Mouse (Mus musculus): ENCODE results near the gene Gkn2.

Gene Gkn2

DNA sequence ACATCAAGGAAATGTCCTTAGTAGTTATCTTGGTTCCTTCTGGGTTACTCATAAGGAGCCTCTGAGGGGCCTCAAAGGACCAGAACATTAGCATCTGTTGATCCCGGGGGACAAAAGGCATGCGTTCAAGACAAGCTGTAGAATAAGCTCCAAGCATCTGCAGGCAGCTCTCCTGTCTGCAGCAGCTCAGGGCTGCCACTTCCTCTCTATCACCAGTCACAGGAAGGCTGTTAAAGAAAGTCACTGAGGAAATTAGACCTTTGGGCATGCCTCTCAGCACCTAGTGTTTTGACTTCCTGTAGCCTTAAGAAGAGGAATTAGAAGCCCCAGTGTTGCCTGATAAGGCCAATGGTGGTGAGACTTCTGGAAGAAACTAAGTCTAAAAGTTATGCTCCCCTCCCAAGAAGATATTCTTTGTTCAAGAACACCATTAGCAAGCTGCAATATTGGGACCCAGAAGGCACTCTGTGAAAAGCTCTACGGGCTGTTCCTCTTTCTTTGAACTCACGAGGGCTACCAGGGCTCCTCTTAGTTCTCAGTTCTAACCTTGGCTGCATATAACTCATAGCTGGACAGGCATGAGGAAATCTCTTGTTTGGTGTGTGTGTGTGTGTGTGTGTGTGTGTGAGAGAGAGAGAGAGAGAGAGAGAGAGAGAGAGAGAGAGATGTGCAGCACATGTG, 26.9 kb downstream of the Gkn2 start:
- no peak for DNase-seq (ENCODE audit: low spot score)

DNA sequence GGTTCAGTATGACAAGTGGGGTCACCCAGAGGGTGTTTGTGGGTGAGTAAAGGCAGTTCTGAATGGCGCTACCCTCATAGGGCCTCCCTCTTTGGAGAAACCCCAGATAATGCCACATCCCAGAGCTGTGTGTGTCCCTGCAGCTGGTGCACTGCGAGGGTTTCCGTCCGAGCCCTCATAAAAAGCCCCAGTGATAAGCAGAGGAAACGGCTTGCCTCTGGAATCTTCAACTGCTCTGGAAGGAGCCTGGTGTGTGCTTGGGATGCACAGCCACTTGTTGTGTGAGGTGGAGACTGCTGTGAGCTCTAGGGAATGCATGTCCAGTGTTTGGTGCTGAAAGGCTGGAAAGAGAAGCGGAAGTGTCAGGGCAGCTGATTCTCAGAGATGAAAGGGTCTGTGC, 28.3 kb downstream of the Gkn2 start:
- DNase-seq (ENCODE audit: low spot score) = no peak

DNA sequence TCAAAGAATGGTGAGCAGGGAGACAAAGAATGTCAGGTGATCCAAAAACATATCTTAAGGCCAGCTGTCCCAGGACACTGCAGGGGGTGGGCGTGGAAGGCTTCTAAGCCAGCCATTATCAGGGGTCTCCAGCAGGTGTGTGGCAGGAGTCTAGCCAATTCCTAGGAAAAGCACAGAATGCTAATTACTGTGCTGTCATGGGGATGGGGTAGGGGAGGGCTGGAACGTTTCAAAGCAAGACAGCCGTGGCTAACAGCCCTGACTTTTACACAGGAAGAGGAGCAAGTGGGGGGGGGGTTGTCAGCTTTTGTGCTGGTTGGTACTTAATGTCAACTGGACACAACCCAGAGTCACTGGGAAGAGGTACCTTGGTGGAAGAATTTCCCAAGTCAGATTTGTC, 38.9 kb downstream of the Gkn2 start:
- no peak for DNase-seq (ENCODE audit: low spot score)

GRCm38 (mm10) chr6:87422304-87422703, 49.1 kb downstream of the Gkn2 start:
- no peak for DNase-seq (ENCODE audit: low spot score)

DNA sequence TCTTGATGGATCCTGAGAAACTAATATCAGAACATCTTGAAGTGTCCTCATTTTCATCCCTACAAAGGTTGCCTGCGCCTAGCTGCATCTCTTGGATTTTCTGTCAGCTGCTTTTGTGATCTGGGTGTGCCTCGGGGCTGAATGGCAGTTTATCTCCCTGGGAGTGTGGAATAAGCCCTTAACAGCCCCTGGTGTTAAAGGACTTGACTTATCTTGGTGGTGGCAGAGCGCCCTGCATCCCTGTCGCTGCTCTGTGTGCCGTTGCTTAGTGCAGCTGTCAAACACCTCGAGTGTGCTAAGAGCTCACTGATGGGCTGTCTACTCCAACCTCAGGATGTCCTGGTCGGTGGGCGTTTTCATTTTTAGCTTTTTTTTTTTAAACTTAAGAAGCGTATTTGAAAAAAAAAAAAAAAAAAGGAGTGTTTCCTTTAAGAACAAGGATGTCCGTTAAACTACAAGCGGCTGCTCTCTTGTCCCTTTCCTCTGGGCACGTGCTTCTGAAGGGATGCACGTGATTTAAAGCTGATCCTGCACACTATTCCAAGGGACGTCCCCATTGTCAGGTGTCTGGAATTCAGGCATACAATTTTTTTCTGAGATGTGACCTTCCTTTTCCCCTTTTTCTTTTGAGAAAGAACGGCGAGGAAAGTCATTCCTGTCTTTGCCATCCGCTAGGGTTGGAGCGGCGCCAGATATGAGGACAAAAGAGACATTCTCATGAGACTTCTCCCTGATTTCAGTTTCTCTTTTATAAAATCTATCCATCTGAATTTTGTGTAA, 51.1 kb downstream of the Gkn2 start:
- DNase-seq (ENCODE audit: low spot score) = no peak

- DNase-seq (ENCODE audit: low spot score) = no peak
These were observed 53.8 kb downstream of the Gkn2 start for GRCm38 (mm10) chr6:87426954-87427353.

GRCm38 (mm10) chr6:87427616-87428015, 54.5 kb downstream of the Gkn2 start:
- DNase-seq (ENCODE audit: low spot score) = no peak

DNA sequence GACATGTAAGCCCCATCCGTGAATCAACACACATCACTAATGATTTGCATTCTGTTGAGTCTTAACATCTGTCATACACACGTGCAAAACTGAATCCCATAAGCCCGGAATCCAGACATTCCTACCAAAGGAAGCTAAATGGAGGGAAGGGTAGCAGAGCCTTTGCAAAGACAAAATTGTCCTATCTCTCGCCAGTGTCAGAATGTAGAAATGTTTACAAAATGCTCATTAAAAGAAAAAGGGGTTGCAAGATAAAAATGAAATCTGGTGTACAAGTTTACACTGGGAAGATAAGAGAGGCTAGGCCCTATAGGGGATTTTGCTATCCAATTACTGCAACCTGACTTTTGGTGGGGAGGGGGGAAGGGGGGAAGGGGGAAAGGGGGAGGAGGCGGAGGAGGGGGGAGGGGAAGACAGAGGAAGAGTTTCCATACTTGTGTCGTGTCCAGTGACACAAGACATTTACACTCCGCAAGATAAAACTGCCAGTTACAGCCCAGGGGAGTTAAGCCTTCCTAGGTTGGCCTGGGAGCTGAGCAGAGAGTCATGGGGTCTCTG, 55.4 kb downstream of the Gkn2 start, which contains the start of gene Bmp10:
Gene Bmp10, plus strand, starts transcription at position 508 of the 558 bp plus-strand sequence.
- no peak for DNase-seq (ENCODE audit: low spot score)
